Mouse (Mus musculus): ENCODE measurements around the gene Ppp3ca. TPM values are rescaled to one million over a fixed set of nuclear protein-coding genes. Genes with fewer than 3 reads are reported as not detected.

Gene Ppp3ca
- polyA plus RNA-seq, 1 experiment from 2014 or later, result 84.3 TPM

DNA sequence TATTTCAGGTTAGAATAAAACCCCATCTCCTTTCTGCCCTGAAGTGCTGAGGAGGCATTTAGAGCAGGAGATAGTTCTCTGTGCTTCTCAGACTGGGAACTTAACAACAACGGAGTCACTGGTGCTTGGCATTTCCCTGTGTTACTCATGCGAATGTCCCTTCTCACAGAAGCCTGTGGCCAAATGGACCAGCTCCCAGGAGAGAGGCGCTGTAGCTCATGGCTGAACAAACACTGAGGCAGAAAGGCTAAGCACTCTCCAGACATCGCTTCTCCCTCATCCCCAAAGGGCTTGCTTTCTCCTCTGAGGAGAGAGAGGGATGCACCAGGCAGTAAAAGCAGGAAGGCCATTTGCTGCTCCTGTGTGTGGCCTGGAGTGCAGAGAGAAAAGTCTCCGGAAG is 164.0 kb downstream of the Ppp3ca start:
- no peaks in the 10 kb centered on the region; the same call in 1 of the 2 replicates for H3K27me3 ChIP-seq
- H3K4me1 ChIP-seq, result peaks cover 48% of the 10 kb centered on the region
- no peak overlapping the region for H3K9ac ChIP-seq
- H3K27ac ChIP-seq, result 0 out of 2 replicates have a peak overlapping the region, but pooled peaks have one; percentile 47
- peak overlapping the region; percentile 32 for H3K4me2 ChIP-seq
- H3K9me3 ChIP-seq, result no peaks in the 10 kb centered on the region
- H3K4me3 ChIP-seq (replicated peaks), result no peak overlapping the region
- H3K36me3 ChIP-seq (replicated peaks), result no peaks in the 10 kb centered on the region
- ATAC-seq (ENCODE audit: low FRiP score), result no peak
- WGBS, result 5% methylated on average over 5 of the region's 5 CpGs

DNA sequence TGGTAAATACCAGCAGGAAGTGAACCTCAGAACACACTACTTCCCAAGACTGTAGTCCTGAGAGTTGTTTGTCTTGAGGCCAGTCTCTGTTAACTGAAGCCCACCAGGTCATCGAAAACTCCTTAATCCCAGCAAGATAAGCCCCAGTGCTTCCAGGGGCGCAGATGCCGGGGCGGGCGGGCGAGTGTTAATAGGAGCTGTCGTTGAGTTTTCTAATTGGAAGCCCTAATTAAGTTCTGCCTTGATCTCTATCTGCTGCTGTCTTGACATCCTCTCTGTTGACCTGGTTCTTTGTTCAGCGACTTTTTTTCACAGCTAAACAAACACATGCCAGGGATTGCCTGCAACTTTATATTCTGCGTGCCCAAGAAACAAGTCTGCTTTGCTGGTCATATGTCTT is 165.9 kb downstream of the Ppp3ca start:
- peak overlapping the region; percentile 21 for H3K4me2 ChIP-seq
- H3K4me3 ChIP-seq (replicated peaks), result no peak overlapping the region
- peak; percentile 69; the same call in 1 of the 2 replicates for ATAC-seq (ENCODE audit: low FRiP score)
- no peaks in the 10 kb centered on the region for H3K36me3 ChIP-seq (replicated peaks)
- peaks cover 50% of the 10 kb centered on the region for H3K4me1 ChIP-seq
- 10% methylated on average over 9 of the region's 9 CpGs for WGBS
- H3K27ac ChIP-seq, result peak overlapping the region; percentile 74
- H3K27me3 ChIP-seq, result no peaks in the 10 kb centered on the region; the same call in 1 of the 2 replicates
- H3K9ac ChIP-seq, result no peak overlapping the region
- H3K9me3 ChIP-seq, result no peaks in the 10 kb centered on the region

DNA sequence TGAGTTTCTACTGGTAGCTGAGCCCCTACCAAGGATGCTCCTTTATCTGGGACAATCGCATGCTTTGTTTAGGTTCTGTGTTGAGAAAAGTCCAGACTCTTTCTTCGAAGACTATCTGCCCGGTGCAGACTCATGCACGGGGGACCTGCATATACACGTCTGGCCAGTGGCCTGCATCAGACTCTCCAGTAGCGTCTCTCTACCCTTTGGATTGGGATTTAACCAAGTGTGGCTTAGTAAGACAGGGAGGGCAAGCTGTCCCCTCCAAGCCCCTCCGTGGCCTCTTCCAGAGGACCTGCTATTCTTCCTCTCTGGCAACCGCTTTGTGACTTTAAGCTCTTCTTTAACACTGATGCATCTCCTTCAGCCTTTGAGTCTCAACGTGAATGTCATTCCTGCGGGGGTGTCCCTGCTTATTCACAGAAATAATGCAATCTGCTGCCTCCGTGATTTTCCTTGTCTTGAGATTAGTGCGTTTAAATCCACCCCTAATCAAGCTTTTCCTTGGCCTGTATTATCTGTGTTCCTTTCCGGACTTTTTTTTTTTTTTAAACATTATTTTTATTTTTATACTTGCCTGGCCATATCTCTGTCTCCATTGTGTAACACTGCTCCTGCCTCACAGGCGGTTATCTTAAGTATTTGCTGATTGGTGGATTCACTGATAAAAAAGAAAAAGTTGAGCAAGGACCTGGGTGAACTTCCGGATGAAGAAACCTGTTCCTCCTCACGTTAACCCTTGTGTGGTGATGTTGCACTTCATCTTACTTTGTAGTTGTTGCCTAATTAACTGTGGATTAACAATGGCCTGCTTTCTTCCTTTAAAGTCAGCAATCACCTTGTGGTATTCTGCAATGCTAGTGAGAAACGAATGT is 166.6 kb downstream of the Ppp3ca start:
- H3K36me3 ChIP-seq (replicated peaks), result no peaks in the 10 kb centered on the region
- no peak overlapping the region for H3K4me3 ChIP-seq (replicated peaks)
- WGBS, result 21% methylated on average over 17 of the region's 17 CpGs
- peak; percentile 49; the same call in 1 of the 2 replicates for ATAC-seq (ENCODE audit: low FRiP score)
- H3K9me3 ChIP-seq, result no peaks in the 10 kb centered on the region
- H3K4me2 ChIP-seq, result peak overlapping the region; percentile 10; the same call in 1 of the 2 replicates
- peaks cover 56% of the 10 kb centered on the region for H3K4me1 ChIP-seq
- H3K9ac ChIP-seq, result no peak overlapping the region
- H3K27ac ChIP-seq, result peak overlapping the region; percentile 74
- H3K27me3 ChIP-seq, result no peaks in the 10 kb centered on the region; the same call in 1 of the 2 replicates

DNA sequence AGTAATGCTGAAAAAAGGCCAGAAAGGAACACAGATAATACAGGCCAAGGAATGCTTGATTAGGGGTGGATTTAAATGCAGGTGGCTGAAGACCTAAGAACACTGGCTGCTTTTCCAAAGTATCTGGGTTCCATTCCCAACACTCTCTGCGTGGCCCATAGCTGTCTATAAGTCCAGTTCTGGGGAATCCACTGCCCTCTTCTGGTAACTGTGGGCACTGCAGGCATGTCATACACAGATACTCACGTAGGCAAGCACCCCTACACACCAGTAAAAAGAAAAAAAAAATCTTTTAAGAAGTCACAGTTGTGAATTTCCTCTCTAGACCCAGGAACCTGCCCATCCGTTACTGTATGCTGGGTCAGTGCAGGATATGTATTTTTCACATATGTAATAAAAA is 167.7 kb downstream of the Ppp3ca start:
- H3K27ac ChIP-seq, result no peak overlapping the region
- H3K27me3 ChIP-seq, result no peaks in the 10 kb centered on the region
- no peaks in the 10 kb centered on the region for H3K9me3 ChIP-seq
- peaks cover 53% of the 10 kb centered on the region for H3K4me1 ChIP-seq
- H3K4me3 ChIP-seq (replicated peaks), result no peak overlapping the region
- 95% methylated on average over 3 of the region's 3 CpGs for WGBS
- ATAC-seq (ENCODE audit: low FRiP score), result no peak
- H3K9ac ChIP-seq, result no peak overlapping the region
- no peaks in the 10 kb centered on the region for H3K36me3 ChIP-seq (replicated peaks)
- no peak overlapping the region for H3K4me2 ChIP-seq

DNA sequence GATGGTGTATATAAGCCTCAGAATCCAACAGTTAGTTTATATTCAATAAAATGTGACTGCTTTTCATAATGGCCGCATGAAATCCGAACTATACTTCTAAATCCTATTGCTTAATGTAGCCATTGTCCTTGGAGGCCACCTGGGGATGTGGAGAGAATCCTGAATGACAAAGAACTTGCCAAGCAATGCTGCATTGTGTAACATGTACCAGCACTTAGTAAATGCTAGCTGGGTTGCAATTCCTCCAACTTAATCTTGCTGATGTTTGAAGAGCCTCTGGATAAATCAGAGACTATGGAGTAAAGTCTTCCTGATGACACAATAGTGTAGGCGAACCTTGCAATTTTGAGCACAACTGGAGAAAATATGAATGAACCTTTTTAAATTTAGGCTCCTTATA is 171.4 kb downstream of the Ppp3ca start:
- H3K36me3 ChIP-seq (replicated peaks), result no peaks in the 10 kb centered on the region
- ATAC-seq (ENCODE audit: low FRiP score), result no peak
- 57% methylated on average over 3 of the region's 3 CpGs for WGBS

DNA sequence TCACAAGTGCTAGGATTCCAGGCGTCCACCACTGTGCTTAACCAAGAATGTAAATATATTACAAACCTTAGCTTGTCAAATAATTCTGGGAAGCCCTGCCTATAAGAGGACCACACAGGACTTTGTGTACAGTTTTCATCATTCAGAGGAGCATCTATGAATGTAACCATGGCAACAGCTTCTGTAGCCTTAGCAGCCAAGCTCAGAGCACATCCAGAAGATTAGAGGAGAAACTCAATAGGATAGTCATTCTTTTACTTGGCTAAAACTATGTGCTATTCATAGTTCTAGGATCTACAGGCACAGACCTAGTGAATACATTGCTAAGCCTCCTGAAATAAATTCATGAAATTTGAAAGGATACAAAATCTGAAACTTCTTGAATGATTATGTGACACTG is 172.5 kb downstream of the Ppp3ca start:
- Histone ChIP-seq H3K4me1 (peaks cover 32% of the 10 kb centered on the region), H3K27ac (no peak overlapping the region), H3K9ac (no peak overlapping the region), H3K4me2 (no peak overlapping the region), H3K9me3 (no peaks in the 10 kb centered on the region), H3K36me3 (replicated peaks) (no peaks in the 10 kb centered on the region), H3K27me3 (no peaks in the 10 kb centered on the region), H3K4me3 (replicated peaks) (no peak overlapping the region)
- peak; percentile 68 for ATAC-seq (ENCODE audit: low FRiP score)
- WGBS, result 61% methylated on average over 1 of the region's 1 CpGs

More for the DNA sequence above, 171.4 kb downstream of the Ppp3ca start:
- H3K4me3 ChIP-seq (replicated peaks), result no peak overlapping the region
- H3K9me3 ChIP-seq, result no peaks in the 10 kb centered on the region
- no peak overlapping the region for H3K9ac ChIP-seq
- H3K4me1 ChIP-seq, result peaks cover 36% of the 10 kb centered on the region
- no peak overlapping the region for H3K27ac ChIP-seq
- H3K4me2 ChIP-seq, result no peak overlapping the region
- no peaks in the 10 kb centered on the region for H3K27me3 ChIP-seq

DNA sequence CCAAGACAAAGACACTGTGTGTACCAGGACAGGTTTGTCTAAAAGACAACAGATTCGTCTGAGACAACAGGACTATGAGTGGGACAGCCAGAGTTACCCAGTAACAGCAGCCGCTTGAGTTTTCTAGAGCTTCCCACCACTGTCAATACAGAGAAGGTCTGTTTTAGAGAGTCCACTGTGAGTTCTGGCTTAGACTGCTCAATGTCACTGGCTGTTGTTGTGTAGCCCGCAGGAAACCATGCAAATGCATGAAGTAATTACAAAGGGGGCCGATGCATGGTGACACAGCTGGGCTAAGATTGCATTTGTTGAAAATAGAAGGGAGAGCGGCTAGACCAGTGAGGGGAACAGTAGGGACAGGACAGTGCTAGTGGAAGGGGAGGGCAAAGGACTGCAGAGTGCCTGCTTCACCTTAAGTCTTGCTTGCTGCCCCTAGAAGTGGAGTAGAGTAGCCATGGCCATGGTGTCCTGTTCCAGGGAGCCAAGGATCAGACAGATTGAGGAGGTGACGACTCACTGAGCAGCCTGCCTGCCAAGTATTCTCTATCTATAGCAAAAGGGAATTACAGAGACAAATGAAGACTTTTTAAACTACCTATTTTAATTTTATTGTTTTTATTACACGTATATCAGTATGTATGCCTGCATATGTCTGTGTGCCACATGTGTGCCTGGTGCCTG is 174.0 kb downstream of the Ppp3ca start:
- no peak overlapping the region for H3K9ac ChIP-seq
- 52% methylated on average over 7 of the region's 7 CpGs for WGBS
- H3K9me3 ChIP-seq, result no peaks in the 10 kb centered on the region
- no peaks in the 10 kb centered on the region for H3K27me3 ChIP-seq
- peaks cover 32% of the 10 kb centered on the region for H3K4me1 ChIP-seq
- no peak overlapping the region for H3K4me2 ChIP-seq
- 0 out of 2 replicates have a peak overlapping the region, but pooled peaks have one; percentile 50 for H3K27ac ChIP-seq
- H3K36me3 ChIP-seq (replicated peaks), result no peaks in the 10 kb centered on the region
- H3K4me3 ChIP-seq (replicated peaks), result no peak overlapping the region
- peak; percentile 31; the same call in 1 of the 2 replicates for ATAC-seq (ENCODE audit: low FRiP score)

DNA sequence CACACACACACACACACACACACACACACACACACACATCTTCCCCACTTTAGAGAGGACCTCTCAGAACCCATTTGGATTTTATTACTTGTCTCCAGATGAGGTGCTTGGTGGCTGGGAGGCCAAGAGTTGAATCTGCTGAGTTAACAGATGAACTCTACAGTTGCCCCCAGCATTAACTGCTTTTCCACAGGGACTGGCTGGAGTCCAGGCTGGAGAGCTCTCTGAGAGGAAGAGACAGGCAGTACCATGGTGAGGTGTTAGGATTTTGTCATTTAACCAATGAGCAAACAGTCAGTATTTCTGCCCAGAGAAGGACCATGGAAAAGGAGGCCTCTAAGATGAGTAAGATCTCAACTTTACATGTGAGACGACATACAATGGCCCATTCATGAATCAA is 179.1 kb downstream of the Ppp3ca start:
- no peaks in the 10 kb centered on the region for H3K36me3 ChIP-seq (replicated peaks)
- ATAC-seq (ENCODE audit: low FRiP score), result no peak
- H3K4me2 ChIP-seq, result no peak overlapping the region
- H3K4me1 ChIP-seq, result peaks cover 4% of the 10 kb centered on the region
- H3K27ac ChIP-seq, result no peak overlapping the region
- no peaks in the 10 kb centered on the region for H3K9me3 ChIP-seq
- WGBS, result 83% methylated on average over 1 of the region's 1 CpGs
- H3K27me3 ChIP-seq, result no peaks in the 10 kb centered on the region
- H3K9ac ChIP-seq, result no peak overlapping the region
- no peak overlapping the region for H3K4me3 ChIP-seq (replicated peaks)

DNA sequence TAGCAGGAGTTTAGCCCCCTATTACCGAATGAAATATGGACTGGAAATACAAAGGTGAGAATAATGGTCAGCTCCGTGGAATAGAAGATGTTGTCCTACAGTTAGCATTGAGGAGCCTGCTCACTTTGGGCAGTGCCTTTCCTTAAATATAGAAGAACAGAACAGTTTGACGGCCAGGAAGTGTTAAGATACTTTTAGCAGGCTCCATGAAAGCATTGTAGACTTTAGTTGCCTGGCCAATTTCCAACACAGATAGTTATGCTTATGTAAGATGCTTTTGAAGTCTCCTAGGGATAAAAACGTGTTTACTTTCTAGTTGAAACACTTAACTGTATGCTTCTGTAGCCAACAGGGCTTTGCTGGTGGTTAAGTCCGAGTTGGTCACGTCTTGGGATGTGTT is 183.0 kb downstream of the Ppp3ca start:
- H3K4me3 ChIP-seq (replicated peaks), result no peak overlapping the region
- no peak overlapping the region for H3K4me2 ChIP-seq
- H3K36me3 ChIP-seq (replicated peaks), result no peaks in the 10 kb centered on the region
- H3K27ac ChIP-seq, result no peak overlapping the region
- H3K27me3 ChIP-seq, result no peaks in the 10 kb centered on the region
- H3K9me3 ChIP-seq, result no peaks in the 10 kb centered on the region
- 93% methylated on average over 6 of the region's 6 CpGs for WGBS
- H3K4me1 ChIP-seq, result no peaks in the 10 kb centered on the region
- H3K9ac ChIP-seq, result no peak overlapping the region
- ATAC-seq (ENCODE audit: low FRiP score), result no peak

DNA sequence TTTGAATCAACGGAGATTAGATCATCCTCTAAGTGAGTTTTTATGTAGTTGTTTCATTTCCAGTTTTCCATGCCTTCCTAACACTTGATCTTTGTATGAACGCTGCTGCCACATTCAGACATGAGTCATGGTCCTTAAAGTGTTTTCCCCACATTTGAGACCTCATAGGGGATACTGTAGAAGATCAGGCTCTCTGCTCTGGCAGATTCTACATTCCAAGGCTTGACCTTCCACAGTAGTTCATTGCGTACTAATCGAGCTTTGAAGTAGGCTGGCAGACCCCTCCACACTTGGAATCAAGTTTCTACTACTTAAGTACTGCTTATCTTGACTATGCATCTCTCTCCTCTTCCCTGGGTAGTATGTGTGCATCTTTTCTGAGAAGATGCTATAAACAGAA is 183.7 kb downstream of the Ppp3ca start:
- Histone ChIP-seq H3K4me2 (no peak overlapping the region), H3K9me3 (no peaks in the 10 kb centered on the region), H3K27ac (no peak overlapping the region), H3K4me1 (no peaks in the 10 kb centered on the region), H3K36me3 (replicated peaks) (no peaks in the 10 kb centered on the region), H3K4me3 (replicated peaks) (no peak overlapping the region), H3K27me3 (no peaks in the 10 kb centered on the region), H3K9ac (no peak overlapping the region)
- no peak for ATAC-seq (ENCODE audit: low FRiP score)
- WGBS, result 90% methylated on average over 4 of the region's 4 CpGs

DNA sequence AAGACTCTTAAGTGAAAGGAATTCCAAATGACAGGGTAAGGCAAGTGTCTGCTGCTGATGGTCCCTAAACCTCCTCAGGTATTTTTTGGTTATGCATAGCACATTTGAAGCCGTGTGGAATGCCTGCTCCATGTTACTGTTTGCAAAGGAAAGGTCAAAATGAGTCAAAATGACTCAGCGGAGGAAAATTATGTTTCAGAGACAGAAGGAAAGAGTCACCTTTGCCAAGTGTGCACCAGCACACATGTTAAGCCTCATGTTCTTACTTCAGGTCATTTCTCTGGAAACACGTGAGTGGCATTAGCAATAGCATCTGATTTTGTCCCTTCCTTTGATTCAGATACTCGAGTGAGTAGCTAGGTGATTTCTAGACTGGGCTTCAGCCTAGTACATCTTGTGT is 186.1 kb downstream of the Ppp3ca start:
- Histone ChIP-seq H3K4me1 (no peaks in the 10 kb centered on the region), H3K27me3 (no peaks in the 10 kb centered on the region), H3K9ac (no peak overlapping the region), H3K4me3 (replicated peaks) (no peak overlapping the region), H3K36me3 (replicated peaks) (no peaks in the 10 kb centered on the region), H3K9me3 (no peaks in the 10 kb centered on the region), H3K27ac (no peak overlapping the region), H3K4me2 (no peak overlapping the region)
- no peak for ATAC-seq (ENCODE audit: low FRiP score)
- WGBS, result 87% methylated on average over 4 of the region's 4 CpGs

DNA sequence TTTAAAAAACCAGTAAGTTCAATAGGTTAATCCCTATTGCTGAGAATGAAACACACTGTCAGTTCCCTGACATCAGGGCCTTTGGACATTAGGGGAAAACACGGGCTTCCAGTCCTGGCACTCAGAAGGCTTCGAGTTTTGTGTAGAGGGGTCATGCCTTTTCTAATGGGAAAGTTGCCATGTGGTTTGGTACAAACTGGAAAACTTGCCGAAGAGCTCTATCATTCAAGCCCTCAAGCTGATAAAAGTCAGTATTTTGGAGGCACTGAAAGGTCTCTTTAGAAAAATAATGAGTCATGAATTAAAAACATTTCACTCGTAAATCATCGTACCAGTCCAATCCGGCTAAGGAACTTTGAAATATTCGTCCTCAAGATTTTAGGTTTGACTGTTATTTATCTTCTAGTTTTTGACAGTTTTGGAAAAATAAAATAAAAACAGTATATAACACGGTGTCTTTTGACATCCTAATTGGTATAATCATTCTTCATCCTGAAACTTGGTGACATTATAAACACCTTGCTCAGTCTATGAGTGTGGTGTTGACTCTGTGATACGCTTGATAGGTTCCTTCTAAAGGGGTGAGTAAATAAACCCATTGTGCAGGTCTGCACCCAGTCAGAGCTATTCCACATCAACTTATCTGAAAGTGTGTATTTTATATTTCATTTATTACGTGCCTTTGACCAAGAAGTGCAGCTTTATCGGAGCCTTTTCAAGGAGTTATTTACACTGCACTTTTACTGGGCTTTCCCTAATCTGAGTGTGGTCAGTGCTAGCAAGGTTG is 192.3 kb downstream of the Ppp3ca start:
- Histone ChIP-seq H3K36me3 (replicated peaks) (no peaks in the 10 kb centered on the region), H3K4me1 (no peaks in the 10 kb centered on the region), H3K27ac (no peak overlapping the region), H3K9me3 (no peaks in the 10 kb centered on the region), H3K4me2 (no peak overlapping the region), H3K9ac (no peak overlapping the region), H3K27me3 (no peaks in the 10 kb centered on the region), H3K4me3 (replicated peaks) (no peak overlapping the region)
- 0 out of 2 replicates have a peak, but pooled peaks have one; percentile 30 for ATAC-seq (ENCODE audit: low FRiP score)
- 90% methylated on average over 11 of the region's 11 CpGs for WGBS

All from forebrain, embryonic 12.5 days (tissue).